ENCODE assay signal across 8 mouse cellular contexts in the genomic region with DNA sequence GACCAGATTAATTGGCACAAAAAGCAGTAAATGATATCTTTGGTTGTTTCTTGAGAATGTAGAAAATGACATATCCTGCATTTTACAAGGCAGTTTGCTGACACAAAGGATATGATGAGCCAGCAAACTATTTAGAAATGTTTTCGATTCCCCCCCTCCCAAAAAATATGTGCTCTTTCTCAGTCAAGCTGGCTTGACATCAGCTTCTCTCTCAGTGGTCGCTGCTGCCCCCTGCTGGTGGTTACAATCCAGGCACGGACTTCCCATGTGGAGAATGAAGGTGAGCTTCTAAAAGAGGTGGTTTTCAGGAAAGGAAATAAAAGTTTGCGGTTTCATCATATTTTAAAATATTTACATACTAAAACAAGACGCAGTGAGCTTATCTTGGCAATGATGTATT.
A peak's percentile ranks its signal among the peaks of the same experiment; 100 is the strongest.
DNase-seq lines count a peak whose midpoint lies in the region; ATAC-seq and TF ChIP-seq lines count a peak whose summit lies in the region.
"Had no signal": no experiment of that assay in that cellular context is flagged by ENCODE, and none has a peak within 500 bp of the region (broad histone marks: within the 10 kb centered on the region; RNA-seq: fewer than 3 reads in every experiment).

No protein-coding gene starts in this region.

- intact Hi-C loops in heart, postnatal 14 days (cut with DNase I) = loop anchor here (1.0 to 2.0 kb wide), 2 partner anchors 69 to 169 kb away; partner anchors contain the start of gene Rcan2

- H3K9ac ChIP-seq in ES-Bruce4 (ENCODE audit: low read depth, poor library complexity, severe bottlenecking) = no peak overlapping the region
- no peak overlapping the region for H3K9ac ChIP-seq in midbrain, embryonic 16.5 days (ENCODE audit: low read depth, low read length)
- H3K9ac ChIP-seq in stomach, postnatal 0 days (ENCODE audit: low read length) = no peak overlapping the region
- H3K9ac ChIP-seq: limb, embryonic 12.5 days had no signal

- H3K9me3 ChIP-seq in ES-Bruce4 (replicated peaks; ENCODE audit: control insufficient read depth, insufficient read depth, low read length, poor library complexity, severe bottlenecking) = no peaks in the 10 kb centered on the region
- H3K9me3 ChIP-seq in midbrain, embryonic 16.5 days (replicated peaks; ENCODE audit: control insufficient read depth, low read length, poor library complexity, severe bottlenecking) = no peaks in the 10 kb centered on the region
- H3K9me3 ChIP-seq in stomach, postnatal 0 days (ENCODE audit: control insufficient read depth, low read length) = no peaks in the 10 kb centered on the region
- H3K9me3 ChIP-seq: limb, embryonic 12.5 days had no signal

- H3K27ac ChIP-seq in ES-Bruce4 (ENCODE audit: insufficient read depth, low read length) = no peak overlapping the region
- H3K27ac ChIP-seq in cortical plate, adult 2 months (ENCODE audit: insufficient read depth, low read length) = no peak overlapping the region
- no peak overlapping the region for H3K27ac ChIP-seq in midbrain, embryonic 16.5 days (ENCODE audit: low read length)
- H3K27ac ChIP-seq in stomach, postnatal 0 days (replicated peaks) = no peak overlapping the region
- H3K27ac ChIP-seq: limb, embryonic 12.5 days had no signal

- no peak for TF ChIP-seq EP300 in ES-Bruce4 (IDR thresholded peaks at IDR 0.05; ENCODE audit: insufficient read depth, low read depth, low read length)
- TF ChIP-seq EP300 in stomach, postnatal 0 days (optimal IDR thresholded peaks at IDR 0.05) = no peak

- H3K27me3 ChIP-seq in ES-Bruce4 (ENCODE audit: control insufficient read depth, insufficient read depth, low read length, poor library complexity, severe bottlenecking) = peaks cover 1% of the 10 kb centered on the region; the same call in 1 of the 2 replicates
- no peaks in the 10 kb centered on the region for H3K27me3 ChIP-seq in midbrain, embryonic 16.5 days (ENCODE audit: control insufficient read depth, insufficient read depth, low read depth, low read length)
- H3K27me3 ChIP-seq in stomach, postnatal 0 days (ENCODE audit: control insufficient read depth, insufficient read depth, low read length) = no peaks in the 10 kb centered on the region
- H3K27me3 ChIP-seq: limb, embryonic 12.5 days had no signal

- WGBS in midbrain, embryonic 16.5 days = 16% methylated on average over 5 of the region's 5 CpGs
- 13% methylated on average over 5 of the region's 5 CpGs for WGBS in stomach, postnatal 0 days

- ATAC-seq in midbrain, embryonic 16.5 days = 0 out of 2 replicates have a peak, but pooled peaks have one; percentile 54
- no peak for ATAC-seq in stomach, postnatal 0 days (ENCODE audit: low FRiP score, low TSS enrichment)

- TF ChIP-seq POLR2A in ES-Bruce4 (IDR thresholded peaks at IDR 0.05; ENCODE audit: insufficient read depth, low read length) = no peak
- no peak for TF ChIP-seq POLR2A in cortical plate, adult 2 months (IDR thresholded peaks at IDR 0.05; ENCODE audit: extremely low read depth, insufficient read depth, low read length)

- no peak overlapping the region for H3K4me3 ChIP-seq in ES-Bruce4 (ENCODE audit: low read depth, low read length)
- H3K4me3 ChIP-seq in cortical plate, adult 2 months (ENCODE audit: insufficient read depth, low read length) = no peak overlapping the region
- H3K4me3 ChIP-seq in midbrain, embryonic 16.5 days (ENCODE audit: low read depth, low read length) = no peak overlapping the region
- no peak overlapping the region for H3K4me3 ChIP-seq in stomach, postnatal 0 days (ENCODE audit: low read depth, low read length)
- H3K4me3 ChIP-seq: limb, embryonic 12.5 days had no signal

- no peak overlapping the region for H3K4me2 ChIP-seq in midbrain, embryonic 16.5 days (ENCODE audit: low read length)
- no peak overlapping the region for H3K4me2 ChIP-seq in stomach, postnatal 0 days (replicated peaks; ENCODE audit: low read depth)
- H3K4me2 ChIP-seq: limb, embryonic 12.5 days had no signal

- DNase-seq in adrenal gland, adult 18-20 months (ENCODE audit: low spot score in 2 of 2) = peak; percentile 75 to 79
- DNase-seq in heart, postnatal 14 days = peak; percentile 77 to 90
- peak; percentile 33 for DNase-seq in left cerebral cortex, adult 11 months (ENCODE audit: low spot score)
- DNase-seq in stomach, postnatal 0 days (ENCODE audit: low spot score) = peak; percentile 78

- H3K4me1 ChIP-seq in ES-Bruce4 (ENCODE audit: control insufficient read depth, insufficient read depth, low read length) = no peaks in the 10 kb centered on the region
- H3K4me1 ChIP-seq in cortical plate, adult 2 months (ENCODE audit: control insufficient read depth, insufficient read depth, low read length) = no peaks in the 10 kb centered on the region
- no peaks in the 10 kb centered on the region for H3K4me1 ChIP-seq in midbrain, embryonic 16.5 days (ENCODE audit: control insufficient read depth, insufficient read depth, low read length)
- no peaks in the 10 kb centered on the region for H3K4me1 ChIP-seq in stomach, postnatal 0 days (replicated peaks; ENCODE audit: control insufficient read depth, insufficient read depth)
- H3K4me1 ChIP-seq: limb, embryonic 12.5 days had no signal

- H3K36me3 ChIP-seq in ES-Bruce4 (ENCODE audit: control insufficient read depth, insufficient read depth, low read length, poor library complexity, severe bottlenecking) = no peaks in the 10 kb centered on the region
- no peaks in the 10 kb centered on the region for H3K36me3 ChIP-seq in midbrain, embryonic 16.5 days (ENCODE audit: control insufficient read depth, insufficient read depth, low read length)
- no peaks in the 10 kb centered on the region for H3K36me3 ChIP-seq in stomach, postnatal 0 days (ENCODE audit: control insufficient read depth, insufficient read depth, low read length)
- H3K36me3 ChIP-seq: limb, embryonic 12.5 days had no signal

- TF ChIP-seq CTCF in ES-Bruce4 (IDR thresholded peaks at IDR 0.05; ENCODE audit: low read depth, low read length) = peak; percentile 90
- TF ChIP-seq CTCF in cortical plate, adult 2 months (IDR thresholded peaks at IDR 0.05; ENCODE audit: extremely low read depth, insufficient read depth, low read length) = peak; percentile 84
- peak; percentile 98 for TF ChIP-seq CTCF in stomach, postnatal 0 days (IDR thresholded peaks at IDR 0.05; ENCODE audit: low read depth)

Comparison
In these comparisons a context has a peak if more than half of its experiments do, and no peak if none do; other contexts are left out.
1. DNase-seq: peak in every context shown above with its lines; median percentile 84 in heart, postnatal 14 days; 78 in stomach, postnatal 0 days; 77 in adrenal gland, adult 18-20 months; 33 in left cerebral cortex, adult 11 months.